In the genomic region with DNA sequence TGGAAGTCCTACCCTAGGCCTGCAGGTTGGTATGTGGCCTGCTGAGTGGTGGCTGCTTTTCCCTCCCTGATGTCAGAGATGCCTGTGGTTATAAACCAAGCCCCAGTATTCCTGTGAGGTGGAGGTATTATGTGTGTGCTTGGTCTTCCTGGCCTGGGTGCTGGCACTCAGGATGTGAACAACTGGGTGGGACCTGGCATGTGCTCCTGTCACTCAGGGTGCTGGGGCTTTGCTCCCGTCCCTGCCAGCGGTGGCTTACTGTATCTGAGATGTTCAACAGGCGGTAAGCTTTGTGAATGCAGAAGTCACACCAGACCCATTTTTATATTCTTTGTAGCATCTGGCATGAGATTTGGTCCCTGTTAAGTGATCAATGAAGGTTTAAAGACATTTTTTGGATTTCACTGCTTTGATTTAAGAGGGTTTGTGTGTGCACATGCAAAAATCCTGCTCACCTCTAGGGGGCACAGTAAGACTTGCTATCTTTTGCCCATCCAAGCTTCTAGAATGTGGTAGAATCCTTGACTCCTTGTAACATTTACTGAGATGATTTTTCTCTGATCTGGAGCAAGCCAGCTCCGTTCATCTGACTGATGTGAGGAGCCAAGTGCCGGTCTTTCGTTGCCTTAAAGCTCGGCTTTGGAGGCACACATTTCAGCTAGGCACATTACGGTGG, we compare ENCODE assay signal across 8 mouse cellular contexts. TPM values are rescaled to one million over a fixed set of nuclear protein-coding genes. Genes with fewer than 3 reads are reported as not detected.
DNase-seq lines count a peak whose midpoint lies in the region; ATAC-seq and TF ChIP-seq lines count a peak whose summit lies in the region.

No protein-coding gene starts in this region.

- ATAC-seq in kidney, postnatal 0 days (replicated peaks; ENCODE audit: low FRiP score, low read depth) = no peak
- ATAC-seq in limb, embryonic 13.5 days (ENCODE audit: low FRiP score, low read depth) = peak; percentile 26; the same call in 1 of the 2 replicates
- ATAC-seq in neural tube, embryonic 11.5 days (ENCODE audit: insufficient read depth, low FRiP score, low TSS enrichment) = no peak
- ATAC-seq in inflammation-experienced regulatory T-cells, adult 6 months = no peak

- peak; percentile 92 for TF ChIP-seq CTCF in kidney, postnatal 0 days (IDR thresholded peaks at IDR 0.05; ENCODE audit: low read depth)

- no peak overlapping the region for H3K9ac ChIP-seq in kidney, postnatal 0 days (ENCODE audit: low read depth, low read length)
- no peak overlapping the region for H3K9ac ChIP-seq in limb, embryonic 13.5 days
- H3K9ac ChIP-seq in neural tube, embryonic 11.5 days (ENCODE audit: low read length) = no peak overlapping the region

- H3K27ac ChIP-seq in kidney, postnatal 0 days = no peak overlapping the region
- H3K27ac ChIP-seq in limb, embryonic 13.5 days = peak overlapping the region; percentile 69
- H3K27ac ChIP-seq in neural tube, embryonic 11.5 days (ENCODE audit: low read depth, low read length) = no peak overlapping the region

- no peaks in the 10 kb centered on the region for H3K9me3 ChIP-seq in kidney, postnatal 0 days (replicated peaks; ENCODE audit: low read length)
- no peaks in the 10 kb centered on the region for H3K9me3 ChIP-seq in limb, embryonic 13.5 days
- no peaks in the 10 kb centered on the region for H3K9me3 ChIP-seq in neural tube, embryonic 11.5 days (ENCODE audit: control insufficient read depth, low read length)

- no peaks in the 10 kb centered on the region for H3K36me3 ChIP-seq in kidney, postnatal 0 days (ENCODE audit: insufficient read depth, low read length)
- peaks cover 4% of the 10 kb centered on the region; the same call in 1 of the 2 replicates for H3K36me3 ChIP-seq in limb, embryonic 13.5 days
- no peaks in the 10 kb centered on the region for H3K36me3 ChIP-seq in neural tube, embryonic 11.5 days (ENCODE audit: control insufficient read depth, insufficient read depth, low read length)

- 63% methylated on average over 8 of the region's 8 CpGs for whole genome bisulfite sequencing in kidney, postnatal 0 days
- 53% methylated on average over 8 of the region's 8 CpGs for WGBS in limb, embryonic 13.5 days
- WGBS in neural tube, embryonic 11.5 days = 77% methylated on average over 8 of the region's 8 CpGs

- no peak overlapping the region for H3K4me2 ChIP-seq in kidney, postnatal 0 days (ENCODE audit: low read length)
- H3K4me2 ChIP-seq in limb, embryonic 13.5 days (replicated peaks) = peak overlapping the region; percentile 32
- H3K4me2 ChIP-seq in neural tube, embryonic 11.5 days (ENCODE audit: low read depth) = no peak overlapping the region

- 0 out of 2 replicates have a peak, but pooled peaks cover 8% of the 10 kb centered on the region for H3K4me1 ChIP-seq in kidney, postnatal 0 days (replicated peaks; ENCODE audit: insufficient read depth, low read length)
- peaks cover 29% of the 10 kb centered on the region for H3K4me1 ChIP-seq in limb, embryonic 13.5 days
- H3K4me1 ChIP-seq in neural tube, embryonic 11.5 days (ENCODE audit: control insufficient read depth, insufficient read depth, low read length) = peaks cover 19% of the 10 kb centered on the region

- no peak overlapping the region for H3K4me3 ChIP-seq in kidney, postnatal 0 days (replicated peaks; ENCODE audit: low read depth, low read length)
- no peak overlapping the region for H3K4me3 ChIP-seq in limb, embryonic 13.5 days
- no peak overlapping the region for H3K4me3 ChIP-seq in neural tube, embryonic 11.5 days (ENCODE audit: low read depth, low read length)

- H3K27me3 ChIP-seq in kidney, postnatal 0 days (ENCODE audit: insufficient read depth, low read length) = no peaks in the 10 kb centered on the region
- peaks cover 24% of the 10 kb centered on the region; the same call in 1 of the 2 replicates for H3K27me3 ChIP-seq in limb, embryonic 13.5 days
- no peaks in the 10 kb centered on the region for H3K27me3 ChIP-seq in neural tube, embryonic 11.5 days (ENCODE audit: control insufficient read depth, insufficient read depth, low read length)

- peak; percentile 88 for DNase-seq in 3T3-L1 (ENCODE audit: low read depth, low spot score)
- peak; percentile 57 for DNase-seq in ES-CJ7 (ENCODE audit: low read depth, low spot score)
- DNase-seq in cerebellum, adult 9-11 months = peak; percentile 57
- DNase-seq in frontal cortex, postnatal 36 days (ENCODE audit: low spot score in 2 of 2) = peak; percentile 73 to 87
- peak; percentile 88 for DNase-seq in kidney, postnatal 0 days (ENCODE audit: low spot score)
- DNase-seq in neural tube, embryonic 11.5 days (ENCODE audit: low spot score) = peak; percentile 70

RNA-seq across cellular contexts. Expression of gene Wars, which starts 9.8 kb away (rescaled TPM):
- 67.3 and 72.7 TPM in 2 replicates for polyA plus RNA-seq in kidney, postnatal 0 days (2015; fragmentation: Nextera tagmentation; extraction: Ambion mirVana)
- polyA plus RNA-seq in limb, embryonic 13.5 days (2015; fragmentation: Nextera tagmentation; extraction: Ambion mirVana) = 78.8 and 81.2 TPM in 2 replicates
- 139 and 148 TPM in 2 replicates for polyA plus RNA-seq in neural tube, embryonic 11.5 days (2014; fragmentation: Nextera tagmentation; extraction: Ambion mirVana)
- polyA plus RNA-seq in inflammation-experienced regulatory T-cells, adult 6 months (2017; shearing (Covaris generic)) = 10 to 100 TPM; 47.8 to 53.4 (median 48.0) TPM

RNA-seq across cellular contexts. Expression of gene Wdr25, which starts 10.3 kb away (rescaled TPM):
- 5.3 and 6.6 TPM in 2 replicates for polyA plus RNA-seq in kidney, postnatal 0 days (2015; fragmentation: Nextera tagmentation; extraction: Ambion mirVana)
- polyA plus RNA-seq in limb, embryonic 13.5 days (2015; fragmentation: Nextera tagmentation; extraction: Ambion mirVana) = 9.3 and 10.0 TPM in 2 replicates
- 5.2 TPM in 2 replicates for polyA plus RNA-seq in neural tube, embryonic 11.5 days (2014; fragmentation: Nextera tagmentation; extraction: Ambion mirVana)
- polyA plus RNA-seq in inflammation-experienced regulatory T-cells, adult 6 months (2017; shearing (Covaris generic)) = 10 to 100 TPM in 1 of 3 experiments, 1 to 10 TPM in 2; 3.4 to 14.4 (median 6.0) TPM
